Mouse (Mus musculus): ENCODE results near the gene Lamtor5. TPM values are rescaled to one million over a fixed set of nuclear protein-coding genes. Genes with fewer than 3 reads are reported as not detected.
"Not testable (repeated sequence)": the region's sequence is repeated elsewhere in the genome, so short reads cannot be mapped to it uniquely, and the experiment has no call there.

Lamtor5 gene
- polyA plus RNA-seq, 1 experiment from 2014 or later = 292 TPM

DNA sequence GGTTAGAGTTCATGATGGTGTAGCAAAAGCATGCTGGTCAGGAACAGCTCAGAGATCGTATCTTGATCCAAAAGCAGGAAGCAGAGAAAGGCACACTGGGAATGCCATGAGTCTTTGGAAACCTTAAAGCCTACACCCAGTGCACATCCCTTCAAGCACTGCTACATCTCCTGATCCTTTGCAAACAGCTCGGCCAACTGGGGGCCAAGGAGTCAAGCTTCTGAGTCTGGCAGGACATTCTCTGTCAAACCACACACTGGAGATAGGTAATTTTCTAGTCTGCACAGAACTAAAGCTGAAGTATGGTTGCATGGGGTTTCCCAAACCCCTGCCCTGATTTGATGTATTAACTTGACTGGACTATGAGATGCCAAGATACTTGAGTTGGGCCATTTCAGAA is 7.5 kb downstream of the Lamtor5 start:
- no peaks in the 10 kb centered on the region for H3K4me1 ChIP-seq (ENCODE audit: control insufficient read depth, insufficient read depth, low read length)
- ATAC-seq (no peak), DNase-seq (ENCODE audit: low spot score) (no peak)
- 84% methylated on average over 2 of the region's 2 CpGs for WGBS
- peaks cover 21% of the 10 kb centered on the region for H3K36me3 ChIP-seq (ENCODE audit: control insufficient read depth, insufficient read depth, low read length)
- H3K4me2 ChIP-seq (ENCODE audit: low read length) = no peak overlapping the region
- H3K27ac ChIP-seq (ENCODE audit: low read depth, low read length) = no peak overlapping the region
- H3K27me3 ChIP-seq (replicated peaks; ENCODE audit: control insufficient read depth, insufficient read depth, low read length) = no peaks in the 10 kb centered on the region
- H3K9me3 ChIP-seq (replicated peaks; ENCODE audit: control insufficient read depth, low read length) = no peaks in the 10 kb centered on the region
- no peak overlapping the region for H3K9ac ChIP-seq (ENCODE audit: low read length)
- H3K4me3 ChIP-seq (ENCODE audit: low read depth, low read length) = no peak overlapping the region

DNA sequence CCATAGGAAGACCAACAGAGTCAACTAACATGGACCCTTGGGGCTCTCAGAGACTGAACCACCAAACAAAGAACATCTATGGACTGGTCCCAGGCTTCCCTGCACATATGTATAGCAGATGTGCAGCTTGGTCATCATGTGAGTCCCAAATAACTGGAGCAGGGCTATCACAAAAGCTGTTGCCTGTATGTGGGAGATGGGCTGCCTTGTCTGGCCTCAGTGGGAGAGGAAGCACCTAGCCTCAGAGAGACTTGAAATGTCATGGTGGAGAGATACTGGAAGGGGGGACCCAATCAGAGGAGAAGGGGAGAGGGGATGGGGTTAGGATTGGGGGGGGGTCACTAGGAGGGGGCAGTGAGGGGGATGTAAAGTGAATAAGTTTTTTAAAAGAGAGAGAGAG is 8.7 kb downstream of the Lamtor5 start:
- Histone ChIP-seq H3K9ac (ENCODE audit: low read length) (no peak overlapping the region), H3K4me2 (ENCODE audit: low read length) (no peak overlapping the region), H3K9me3 (replicated peaks; ENCODE audit: control insufficient read depth, low read length) (no peaks in the 10 kb centered on the region), H3K36me3 (ENCODE audit: control insufficient read depth, insufficient read depth, low read length) (peaks cover 18% of the 10 kb centered on the region), H3K27ac (ENCODE audit: low read depth, low read length) (no peak overlapping the region), H3K27me3 (replicated peaks; ENCODE audit: control insufficient read depth, insufficient read depth, low read length) (no peaks in the 10 kb centered on the region), H3K4me3 (ENCODE audit: low read depth, low read length) (no peak overlapping the region), H3K4me1 (ENCODE audit: control insufficient read depth, insufficient read depth, low read length) (no peaks in the 10 kb centered on the region)
- ATAC-seq (no peak), DNase-seq (ENCODE audit: low spot score) (no peak)

DNA sequence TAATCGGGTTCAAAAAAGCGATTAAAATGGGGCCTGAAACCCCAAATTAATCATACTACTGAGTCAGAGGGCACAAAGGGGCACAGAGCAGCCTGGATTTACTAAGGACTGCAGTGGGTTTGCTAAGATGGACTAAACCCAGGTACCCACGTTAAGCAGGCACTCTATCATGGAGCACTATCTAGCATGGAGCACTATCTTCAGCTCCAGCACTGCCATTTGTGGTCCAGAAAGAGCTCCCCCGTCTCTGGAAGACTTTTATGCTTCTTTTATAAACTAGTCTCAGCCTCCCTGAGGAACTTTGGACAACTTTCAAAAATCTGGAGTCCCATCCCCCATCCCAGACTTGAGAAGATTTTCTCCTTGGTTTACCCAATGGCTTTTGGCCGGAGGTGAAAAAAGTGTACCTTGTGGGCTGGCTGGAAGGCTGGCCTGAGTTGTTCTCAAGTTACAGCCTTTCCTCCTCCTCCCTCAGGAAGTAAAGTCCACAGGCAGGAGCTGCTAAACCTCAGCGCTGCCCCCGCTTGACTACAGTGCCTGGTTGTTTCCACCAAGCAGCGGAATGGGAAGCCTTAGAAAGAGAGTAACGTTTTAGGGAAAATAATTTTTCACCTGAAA is 12.2 kb downstream of the Lamtor5 start, which contains the start of gene Slc16a4:
Slc16a4 (plus strand) TSS at position 467 of the 618 bp plus-strand sequence.
- Histone ChIP-seq H3K36me3 (ENCODE audit: control insufficient read depth, insufficient read depth, low read length) (0 out of 2 replicates have a peak, but pooled peaks cover 4% of the 10 kb centered on the region), H3K27me3 (replicated peaks; ENCODE audit: control insufficient read depth, insufficient read depth, low read length) (no peaks in the 10 kb centered on the region), H3K27ac (ENCODE audit: low read depth, low read length) (no peak within 1 kb of the TSS), H3K4me1 (ENCODE audit: control insufficient read depth, insufficient read depth, low read length) (no peaks in the 10 kb centered on the region), H3K4me2 (ENCODE audit: low read length) (no peak within 1 kb of the TSS), H3K9me3 (replicated peaks; ENCODE audit: control insufficient read depth, low read length) (no peaks in the 10 kb centered on the region), H3K9ac (ENCODE audit: low read length) (no peak within 1 kb of the TSS), H3K4me3 (ENCODE audit: low read depth, low read length) (no peak within 1 kb of the TSS)
- ATAC-seq (no peak), DNase-seq (ENCODE audit: low spot score) (peak; percentile 17)
- 28% methylated on average over 9 of the region's 9 CpGs for WGBS

DNA sequence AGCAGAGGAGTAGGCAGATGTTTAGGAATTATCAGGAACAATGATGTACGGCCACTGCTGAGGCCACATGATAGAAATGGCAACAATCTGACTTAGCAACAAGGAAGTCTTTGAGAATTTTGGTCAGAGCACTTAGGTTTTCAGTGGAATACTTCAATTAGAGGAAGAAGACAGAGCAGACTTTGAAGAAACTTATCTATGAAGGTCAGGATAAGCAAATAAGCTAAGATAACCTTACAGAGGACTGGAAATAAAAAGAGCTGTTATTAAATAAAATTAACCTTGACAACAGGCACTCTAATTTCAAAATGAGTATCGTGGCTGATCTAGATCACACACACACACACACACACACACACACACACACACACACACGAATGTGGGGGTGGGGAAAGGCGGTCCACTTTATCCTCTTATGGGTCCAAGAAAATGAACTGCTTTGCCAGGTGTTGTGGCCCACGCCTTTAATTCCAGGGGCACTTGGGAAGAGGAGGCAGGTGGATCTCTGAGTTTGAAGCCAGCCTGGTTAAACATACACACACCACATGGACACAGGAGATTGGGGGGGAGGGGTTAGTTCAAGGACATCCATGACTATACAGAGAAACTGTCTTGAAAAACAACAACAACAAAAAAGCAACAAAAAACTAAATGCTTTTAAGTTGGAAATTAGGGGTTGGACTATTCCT is 17.2 kb downstream of the Lamtor5 start:
- no peaks in the 10 kb centered on the region for H3K27me3 ChIP-seq (replicated peaks; ENCODE audit: control insufficient read depth, insufficient read depth, low read length)
- WGBS = 85% methylated on average over 5 of the region's 5 CpGs
- H3K9me3 ChIP-seq (replicated peaks; ENCODE audit: control insufficient read depth, low read length) = no peaks in the 10 kb centered on the region
- DNase-seq (ENCODE audit: low spot score) (no peak), ATAC-seq (no peak)
- 0 out of 2 replicates have a peak, but pooled peaks cover under 1% of the 10 kb centered on the region for H3K36me3 ChIP-seq (ENCODE audit: control insufficient read depth, insufficient read depth, low read length)
- H3K4me3 ChIP-seq (ENCODE audit: low read depth, low read length) = no peak overlapping the region
- H3K27ac ChIP-seq (ENCODE audit: low read depth, low read length) = no peak overlapping the region
- H3K4me2 ChIP-seq (ENCODE audit: low read length) = no peak overlapping the region
- no peak overlapping the region for H3K9ac ChIP-seq (ENCODE audit: low read length)
- H3K4me1 ChIP-seq (ENCODE audit: control insufficient read depth, insufficient read depth, low read length) = no peaks in the 10 kb centered on the region

DNA sequence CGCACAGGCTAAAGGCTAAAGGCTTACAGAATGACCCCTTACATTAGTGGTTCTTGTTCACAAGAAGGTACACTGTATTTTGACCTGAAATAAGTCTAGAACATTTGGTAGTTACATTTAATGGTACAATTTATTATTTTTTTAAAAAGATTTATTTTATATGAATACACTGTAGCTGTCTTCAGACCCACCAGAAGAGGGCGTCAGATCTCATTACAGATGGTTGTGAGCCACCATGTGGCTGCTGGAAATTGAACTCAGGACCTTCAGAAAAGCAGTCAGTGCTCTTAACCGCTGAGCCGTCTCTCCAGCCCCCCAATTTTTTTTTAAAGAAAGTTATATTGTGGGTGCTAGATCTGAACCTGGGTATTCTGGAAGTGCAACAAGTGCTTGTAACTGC is 18.3 kb downstream of the Lamtor5 start:
- not testable (repeated sequence) for H3K27ac ChIP-seq (ENCODE audit: low read depth, low read length); DNase-seq (ENCODE audit: low spot score); H3K4me3 ChIP-seq (ENCODE audit: low read depth, low read length); H3K36me3 ChIP-seq (ENCODE audit: control insufficient read depth, insufficient read depth, low read length); H3K4me2 ChIP-seq (ENCODE audit: low read length); H3K4me1 ChIP-seq (ENCODE audit: control insufficient read depth, insufficient read depth, low read length); H3K9ac ChIP-seq (ENCODE audit: low read length); ATAC-seq; H3K9me3 ChIP-seq (replicated peaks; ENCODE audit: control insufficient read depth, low read length); H3K27me3 ChIP-seq (replicated peaks; ENCODE audit: control insufficient read depth, insufficient read depth, low read length)
- 72% methylated on average over 4 of the region's 4 CpGs for WGBS

DNA sequence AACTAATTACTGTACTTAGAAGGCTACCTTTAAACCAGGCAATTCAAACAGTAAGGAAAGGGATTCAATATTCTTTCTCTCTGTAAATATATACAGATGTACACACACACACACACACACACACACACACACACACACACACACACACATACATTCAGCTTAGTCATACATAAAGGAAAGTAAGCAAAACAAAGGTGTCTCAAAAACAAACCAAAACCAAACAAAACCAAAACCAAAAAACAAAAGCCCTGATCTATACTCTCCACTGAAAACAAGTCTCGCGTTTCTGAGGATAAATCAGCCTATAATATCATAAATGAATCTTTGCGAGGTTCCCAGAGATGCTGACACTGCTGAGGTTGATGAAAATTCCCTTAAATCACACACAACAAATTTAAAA is 38.7 kb downstream of the Lamtor5 start:
- H3K4me1 ChIP-seq (ENCODE audit: control insufficient read depth, insufficient read depth, low read length) = peaks cover 11% of the 10 kb centered on the region
- no peaks in the 10 kb centered on the region for H3K9me3 ChIP-seq (replicated peaks; ENCODE audit: control insufficient read depth, low read length)
- no peaks in the 10 kb centered on the region for H3K27me3 ChIP-seq (replicated peaks; ENCODE audit: control insufficient read depth, insufficient read depth, low read length)
- H3K4me3 ChIP-seq (ENCODE audit: low read depth, low read length) = no peak overlapping the region
- DNase-seq (ENCODE audit: low spot score) (no peak), ATAC-seq (no peak)
- peaks cover 16% of the 10 kb centered on the region; the same call in 1 of the 2 replicates for H3K36me3 ChIP-seq (ENCODE audit: control insufficient read depth, insufficient read depth, low read length)
- no peak overlapping the region for H3K9ac ChIP-seq (ENCODE audit: low read length)
- no peak overlapping the region for H3K27ac ChIP-seq (ENCODE audit: low read depth, low read length)
- 94% methylated on average over 3 of the region's 3 CpGs for WGBS
- H3K4me2 ChIP-seq (ENCODE audit: low read length) = no peak overlapping the region

DNA sequence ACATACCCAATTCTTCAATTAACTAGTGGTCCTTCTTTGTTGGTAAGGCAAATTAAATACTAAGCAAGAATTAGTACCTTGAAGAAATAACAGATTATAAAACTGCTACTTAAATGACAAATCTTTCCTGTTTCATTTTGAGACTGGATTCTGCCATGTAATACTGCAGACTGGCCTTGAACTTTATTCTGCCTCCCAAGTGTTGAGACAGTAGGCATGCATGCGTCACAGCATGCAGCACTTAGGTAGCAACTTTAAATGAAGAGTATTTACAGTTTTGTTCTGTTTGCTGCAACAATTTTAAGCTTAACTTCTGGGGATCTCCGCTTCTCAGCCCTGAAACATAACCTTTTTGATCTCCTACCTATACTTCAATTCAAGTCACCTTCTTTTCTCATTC is 42.5 kb downstream of the Lamtor5 start:
- Histone ChIP-seq H3K4me3 (ENCODE audit: low read depth, low read length) (no peak overlapping the region), H3K4me2 (ENCODE audit: low read length) (no peak overlapping the region), H3K9me3 (replicated peaks; ENCODE audit: control insufficient read depth, low read length) (no peaks in the 10 kb centered on the region), H3K27me3 (replicated peaks; ENCODE audit: control insufficient read depth, insufficient read depth, low read length) (no peaks in the 10 kb centered on the region), H3K9ac (ENCODE audit: low read length) (no peak overlapping the region), H3K36me3 (ENCODE audit: control insufficient read depth, insufficient read depth, low read length) (peaks cover 32% of the 10 kb centered on the region), H3K4me1 (ENCODE audit: control insufficient read depth, insufficient read depth, low read length) (peaks cover 32% of the 10 kb centered on the region), H3K27ac (ENCODE audit: low read depth, low read length) (no peak overlapping the region)
- DNase-seq (ENCODE audit: low spot score) (no peak), ATAC-seq (no peak)
- WGBS = 90% methylated on average over 2 of the region's 2 CpGs

DNA sequence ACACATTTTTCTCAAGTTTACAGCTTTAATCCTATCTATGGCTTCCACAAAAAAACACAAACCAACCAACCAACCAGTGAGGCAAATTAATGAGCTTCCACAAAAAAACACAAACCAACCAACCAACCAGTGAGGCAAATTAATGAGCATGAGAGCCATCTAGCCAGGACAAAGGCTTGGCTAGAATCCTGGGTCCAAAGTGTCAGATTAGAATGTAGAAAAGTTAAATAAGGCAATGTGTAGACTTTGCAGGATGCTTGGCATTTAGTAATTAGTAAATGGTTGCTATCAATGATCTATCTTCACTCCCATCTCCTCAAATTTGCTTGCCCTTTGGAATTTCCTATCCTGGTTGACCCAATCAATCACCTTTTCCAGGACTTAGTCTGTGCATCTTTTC is 43.1 kb downstream of the Lamtor5 start:
- no peak for DNase-seq (ENCODE audit: low spot score)
- peaks cover 32% of the 10 kb centered on the region for H3K4me1 ChIP-seq (ENCODE audit: control insufficient read depth, insufficient read depth, low read length)
- peaks cover 33% of the 10 kb centered on the region for H3K36me3 ChIP-seq (ENCODE audit: control insufficient read depth, insufficient read depth, low read length)
- H3K9ac ChIP-seq (ENCODE audit: low read length) = no peak overlapping the region
- no peaks in the 10 kb centered on the region for H3K9me3 ChIP-seq (replicated peaks; ENCODE audit: control insufficient read depth, low read length)
- H3K4me2 ChIP-seq (ENCODE audit: low read length) = no peak overlapping the region
- no peak overlapping the region for H3K4me3 ChIP-seq (ENCODE audit: low read depth, low read length)
- no peak overlapping the region for H3K27ac ChIP-seq (ENCODE audit: low read depth, low read length)
- no peaks in the 10 kb centered on the region for H3K27me3 ChIP-seq (replicated peaks; ENCODE audit: control insufficient read depth, insufficient read depth, low read length)
- ATAC-seq = no peak

DNA sequence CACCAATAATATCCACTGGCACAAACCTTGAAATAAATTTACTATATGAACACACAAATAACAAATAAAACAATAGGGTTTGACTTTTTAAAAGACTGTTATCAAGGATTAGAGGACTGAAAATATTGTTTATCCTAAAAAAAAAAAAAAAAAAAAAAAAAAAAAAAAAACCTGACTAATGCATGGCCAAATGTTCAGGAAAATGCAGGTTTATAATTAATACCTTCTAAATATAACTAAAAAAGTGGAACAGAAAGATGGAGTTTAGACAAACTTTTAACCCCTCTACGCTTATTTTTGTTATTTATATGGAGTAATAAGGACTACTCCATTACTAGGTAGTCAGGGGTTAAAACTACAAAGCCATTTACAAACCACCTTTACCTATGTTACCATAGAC is 47.8 kb downstream of the Lamtor5 start:
- H3K4me1 ChIP-seq (ENCODE audit: control insufficient read depth, insufficient read depth, low read length) = peaks cover 43% of the 10 kb centered on the region
- WGBS = 91% methylated on average over 1 of the region's 1 CpGs
- ATAC-seq = no peak

More for the DNA sequence above, 47.8 kb downstream of the Lamtor5 start:
- Histone ChIP-seq H3K27ac (ENCODE audit: low read depth, low read length) (no peak overlapping the region), H3K36me3 (ENCODE audit: control insufficient read depth, insufficient read depth, low read length) (peaks cover 45% of the 10 kb centered on the region), H3K4me3 (ENCODE audit: low read depth, low read length) (no peak overlapping the region), H3K9ac (ENCODE audit: low read length) (no peak overlapping the region), H3K9me3 (replicated peaks; ENCODE audit: control insufficient read depth, low read length) (no peaks in the 10 kb centered on the region), H3K27me3 (replicated peaks; ENCODE audit: control insufficient read depth, insufficient read depth, low read length) (no peaks in the 10 kb centered on the region), H3K4me2 (ENCODE audit: low read length) (no peak overlapping the region)
- DNase-seq (ENCODE audit: low spot score) = no peak
